Mouse (Mus musculus) lung, postnatal 0 days (tissue): ENCODE results near the gene Adam21. TPM values are rescaled to one million over a fixed set of nuclear protein-coding genes. Genes with fewer than 3 reads are reported as not detected.
A peak's percentile ranks its signal among the peaks of the same experiment; 100 is the strongest.

ENCODE experiments used
- ATAC-seq: fragments of 200-750 bp; cut with Nextera tagmentation; 2 replicates; pipeline ENCODE4 v1.8.0; 2017; ENCODE audit warnings: moderate library complexity
- DNase-seq: peaks from one replicate; pipeline ENCODE4 v3.0.0-alpha.2; 2016; ENCODE audit warnings: low spot score
- H3K27ac ChIP-seq: fragments of 300-500 bp; sonication (generic); 2 replicates; pipeline ENCODE4 v1.5.1; 2014; ENCODE audit warnings: antibody characterized with exemption, mild to moderate bottlenecking, low read length, mixed read lengths
- H3K27me3 ChIP-seq: fragments of 300-500 bp; sonication (generic); replicated peaks from 2 replicates; pipeline ENCODE4 v1.6.1; 2014; ENCODE audit warnings: low read length, mixed read lengths; ENCODE audit not compliant: insufficient read depth
- H3K36me3 ChIP-seq: fragments of 300-500 bp; sonication (generic); 2 replicates; pipeline ENCODE4 v1.6.1; 2014; ENCODE audit warnings: low read length, mixed read lengths; ENCODE audit not compliant: insufficient read depth
- H3K4me1 ChIP-seq: fragments of 300-500 bp; sonication (generic); 2 replicates; pipeline ENCODE4 v1.6.1; 2014; ENCODE audit warnings: antibody characterized with exemption, low read depth, low read length, mixed read lengths; ENCODE audit not compliant: insufficient read depth
- H3K4me2 ChIP-seq: fragments of 300-500 bp; sonication (generic); replicated peaks from 2 replicates; pipeline ENCODE4 v1.6.1; 2014; ENCODE audit warnings: low read depth, mild to moderate bottlenecking, low read length, moderate library complexity, mixed read lengths
- H3K4me3 ChIP-seq: fragments of 300-500 bp; sonication (generic); 2 replicates; pipeline ENCODE4 v1.5.1; 2014; ENCODE audit warnings: low read depth, low read length
- H3K9ac ChIP-seq: fragments of 300-500 bp; sonication (generic); replicated peaks from 2 replicates; pipeline ENCODE4 v1.6.1; 2014; ENCODE audit warnings: low read depth, mild to moderate bottlenecking
- H3K9me3 ChIP-seq: fragments of 300-500 bp; sonication (generic); 2 replicates; pipeline ENCODE4 v1.6.1; 2016; ENCODE audit warnings: low read length, mixed read lengths
- CTCF ChIP-seq: IDR thresholded peaks from 2 replicates; pipeline ENCODE4 v1.5.1; 2016; ENCODE audit warnings: antibody characterized with exemption, mild to moderate bottlenecking
- EP300 ChIP-seq: IDR thresholded peaks from 2 replicates; pipeline ENCODE4 v1.6.1; 2016; ENCODE audit warnings: antibody characterized with exemption, mild to moderate bottlenecking, control low read depth
- WGBS: fragments of 180-500 bp; shearing (Covaris S2); extraction: QIAGEN DNeasy Blood & Tissue Kit; methylation state at CpG from one replicate; pipeline ENCODE4 v1.1.7; 2014; 5-methylcytosine and 5-hydroxymethylcytosine counted together
- polyA plus RNA-seq: library from polyadenylated mRNA; unstranded; fragments of >200 nt; fragmentation: Nextera tagmentation; extraction: Ambion mirVana; gene quantifications from 2 replicates; pipeline ENCODE4 v1.2.1, GENCODE M21; 2015

Gene Adam21
- polyA plus RNA-seq, 1 experiment from 2014 or later: 0.05 TPM

- peak; percentile 99 for DNase-seq
- Histone ChIP-seq H3K36me3 (peaks cover 3% of the 10 kb centered on the region; the same call in 1 of the 2 replicates), H3K4me2 (peak within 1 kb of the TSS; percentile 77), H3K9ac (peak within 1 kb of the TSS; percentile 83), H3K4me1 (peaks cover 5% of the 10 kb centered on the region; the same call in 1 of the 2 replicates), H3K4me3 (peak within 1 kb of the TSS; percentile 96), H3K27ac (peak within 1 kb of the TSS; percentile 51), H3K27me3 (no peaks in the 10 kb centered on the region), H3K9me3 (no peaks in the 10 kb centered on the region)
- WGBS: 4% methylated on average over 36 of the region's 36 CpGs
- peak; percentile 82; the same call in 1 of the 2 replicates for TF ChIP-seq EP300
- no peak for TF ChIP-seq CTCF
- peak; percentile 100 for ATAC-seq
Observed at GRCm38 (mm10) chr12:81594902-81595671, 26.8 kb upstream of the Adam21 start, which contains the start of gene Med6. TSS of gene Med6 (minus strand) at chr12:81595008.

GRCm38 (mm10) chr12:81567931-81568330, 343 bp downstream of the Adam21 start:
- Histone ChIP-seq H3K27ac (no peak overlapping the region), H3K9ac (no peak overlapping the region), H3K4me3 (no peak overlapping the region), H3K36me3 (no peaks in the 10 kb centered on the region; the same call in 1 of the 2 replicates), H3K4me1 (no peaks in the 10 kb centered on the region), H3K9me3 (no peaks in the 10 kb centered on the region), H3K4me2 (no peak overlapping the region), H3K27me3 (no peaks in the 10 kb centered on the region)
- ATAC-seq: no peak
- WGBS: 87% methylated on average over 5 of the region's 5 CpGs
- no peak for TF ChIP-seq EP300
- no peak for TF ChIP-seq CTCF
- DNase-seq: no peak

- Histone ChIP-seq H3K4me1 (no peaks in the 10 kb centered on the region), H3K9me3 (no peaks in the 10 kb centered on the region), H3K36me3 (no peaks in the 10 kb centered on the region), H3K4me2 (no peak overlapping the region), H3K9ac (no peak overlapping the region), H3K27ac (no peak overlapping the region), H3K27me3 (no peaks in the 10 kb centered on the region), H3K4me3 (no peak overlapping the region)
- ATAC-seq (no peak), DNase-seq (no peak)
- TF ChIP-seq CTCF: no peak
- no peak for TF ChIP-seq EP300
- WGBS: 94% methylated on average over 3 of the region's 3 CpGs
Observed at GRCm38 (mm10) chr12:81564173-81564572, 4.1 kb downstream of the Adam21 start.

- H3K9ac ChIP-seq: no peak overlapping the region
- ATAC-seq: no peak
- WGBS: 62% methylated on average over 3 of the region's 3 CpGs
- H3K4me2 ChIP-seq: no peak overlapping the region
- no peak overlapping the region for H3K27ac ChIP-seq
- no peaks in the 10 kb centered on the region for H3K36me3 ChIP-seq
- no peak overlapping the region for H3K4me3 ChIP-seq
- H3K4me1 ChIP-seq: no peaks in the 10 kb centered on the region
- TF ChIP-seq EP300: no peak
- no peak for TF ChIP-seq CTCF
- H3K27me3 ChIP-seq: no peaks in the 10 kb centered on the region
- no peaks in the 10 kb centered on the region for H3K9me3 ChIP-seq
- no peak for DNase-seq
Observed at GRCm38 (mm10) chr12:81549286-81549685, 19.0 kb downstream of the Adam21 start.

- TF ChIP-seq EP300 (no peak), CTCF (no peak)
- WGBS: 54% methylated on average over 4 of the region's 4 CpGs
- H3K9me3 ChIP-seq: no peaks in the 10 kb centered on the region
- DNase-seq (no peak), ATAC-seq (no peak)
- no peak overlapping the region for H3K9ac ChIP-seq
- H3K4me1 ChIP-seq: no peaks in the 10 kb centered on the region
- H3K4me3 ChIP-seq: no peak overlapping the region
- no peak overlapping the region for H3K27ac ChIP-seq
- no peaks in the 10 kb centered on the region for H3K36me3 ChIP-seq
- H3K4me2 ChIP-seq: no peak overlapping the region
- no peaks in the 10 kb centered on the region for H3K27me3 ChIP-seq
Observed at GRCm38 (mm10) chr12:81547163-81547562, 21.1 kb downstream of the Adam21 start.

- 36% methylated on average over 4 of the region's 4 CpGs for WGBS
- Histone ChIP-seq H3K9me3 (no peaks in the 10 kb centered on the region), H3K36me3 (no peaks in the 10 kb centered on the region), H3K9ac (peak overlapping the region; percentile 74; the same call in 1 of the 2 replicates), H3K27me3 (no peaks in the 10 kb centered on the region), H3K4me3 (peak overlapping the region; percentile 87), H3K4me2 (peak overlapping the region; percentile 65), H3K4me1 (peaks cover 6% of the 10 kb centered on the region; the same call in 1 of the 2 replicates), H3K27ac (no peak overlapping the region)
- no peak for TF ChIP-seq CTCF
- TF ChIP-seq EP300: no peak
- no peak for DNase-seq
- ATAC-seq: 0 out of 2 replicates have a peak, but pooled peaks have one; percentile 16
Observed at GRCm38 (mm10) chr12:81533029-81533419, 35.2 kb downstream of the Adam21 start.
